16 mouse cellular contexts compared by ENCODE assay signal in the genomic region with DNA sequence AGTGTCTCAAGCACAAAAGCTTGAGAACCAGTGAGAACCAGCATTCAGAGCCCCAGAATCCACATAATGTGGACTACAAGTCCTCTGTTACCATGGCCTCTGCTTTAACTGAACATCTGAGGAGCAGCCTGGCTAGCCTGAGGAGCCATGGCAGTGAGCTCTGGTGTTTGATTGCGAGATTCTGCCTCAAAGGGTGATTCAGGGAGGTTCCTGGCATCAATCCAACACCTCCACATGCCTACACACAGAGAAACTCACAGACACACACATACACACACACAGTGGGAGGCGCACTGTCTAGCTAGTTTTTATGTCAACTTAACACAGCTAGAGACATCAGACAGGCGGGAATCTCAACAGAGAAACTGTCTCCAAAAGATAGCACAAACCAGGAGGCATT. TPM values are rescaled to one million over a fixed set of nuclear protein-coding genes. Genes with fewer than 3 reads are reported as not detected.
A peak's percentile ranks its signal among the peaks of the same experiment; 100 is the strongest.
DNase-seq lines count a peak whose midpoint lies in the region; ATAC-seq and TF ChIP-seq lines count a peak whose summit lies in the region.
"Had no signal": no experiment of that assay in that cellular context is flagged by ENCODE, and none has a peak within 500 bp of the region (broad histone marks: within the 10 kb centered on the region; RNA-seq: fewer than 3 reads in every experiment).

No protein-coding gene starts in this region.

- no peaks in the 10 kb centered on the region for H3K9me3 ChIP-seq in intestine, postnatal 0 days (ENCODE audit: control insufficient read depth)
- H3K9me3 ChIP-seq in intestine, embryonic 16.5 days (ENCODE audit: control insufficient read depth, low read length): no peaks in the 10 kb centered on the region
- H3K9me3 ChIP-seq in liver, embryonic 13.5 days (replicated peaks): 0 out of 2 replicates have a peak, but pooled peaks cover under 1% of the 10 kb centered on the region
- no peaks in the 10 kb centered on the region for H3K9me3 ChIP-seq in forebrain, embryonic 16.5 days (ENCODE audit: control insufficient read depth, low read length)
- H3K9me3 ChIP-seq: embryonic facial prominence, embryonic 13.5 days; limb, embryonic 10.5 days had no signal

- DNase-seq in 416B (ENCODE audit: low read depth) (peak; percentile 63), NIH3T3 (ENCODE audit: low read depth) (peak; percentile 87)
- DNase-seq in liver, embryonic 13.5 days: no peak
- DNase-seq in right cerebral cortex, postnatal 10 days (ENCODE audit: low spot score in 2 of 2): no peak
- DNase-seq in urinary bladder, adult 18-20 months (ENCODE audit: low spot score in 2 of 2): no peak
- DNase-seq: cerebellum, adult 9-10 months; gastrocnemius, postnatal 36 days; layer of hippocampus, postnatal 36 days; thymus, postnatal 4 days had no signal

- H3K27me3 ChIP-seq in intestine, postnatal 0 days (replicated peaks; ENCODE audit: control insufficient read depth, insufficient read depth, low read length): no peaks in the 10 kb centered on the region
- H3K27me3 ChIP-seq in intestine, embryonic 16.5 days (replicated peaks; ENCODE audit: control insufficient read depth, insufficient read depth, low read length): no peaks in the 10 kb centered on the region
- H3K27me3 ChIP-seq in liver, embryonic 13.5 days: no peaks in the 10 kb centered on the region
- no peaks in the 10 kb centered on the region for H3K27me3 ChIP-seq in forebrain, embryonic 16.5 days (replicated peaks; ENCODE audit: control insufficient read depth, insufficient read depth, low read length)
- H3K27me3 ChIP-seq: embryonic facial prominence, embryonic 13.5 days had no signal

- no peak overlapping the region for H3K4me3 ChIP-seq in intestine, postnatal 0 days (ENCODE audit: low read depth, low read length)
- no peak overlapping the region for H3K4me3 ChIP-seq in intestine, embryonic 16.5 days (ENCODE audit: low read length)
- peak overlapping the region; percentile 5; the same call in 1 of the 2 replicates for H3K4me3 ChIP-seq in liver, embryonic 13.5 days (replicated peaks)
- H3K4me3 ChIP-seq in forebrain, embryonic 16.5 days (replicated peaks; ENCODE audit: low read length): no peak overlapping the region
- H3K4me3 ChIP-seq: embryonic facial prominence, embryonic 13.5 days; limb, embryonic 10.5 days had no signal

- no peak overlapping the region for H3K9ac ChIP-seq in intestine, postnatal 0 days (ENCODE audit: low read depth, low read length)
- no peak overlapping the region for H3K9ac ChIP-seq in intestine, embryonic 16.5 days (ENCODE audit: low read depth, low read length)
- peak overlapping the region; percentile 49 for H3K9ac ChIP-seq in liver, embryonic 13.5 days
- no peak overlapping the region for H3K9ac ChIP-seq in forebrain, embryonic 16.5 days (replicated peaks; ENCODE audit: low read depth, low read length)
- H3K9ac ChIP-seq: embryonic facial prominence, embryonic 13.5 days had no signal

- H3K4me1 ChIP-seq in intestine, postnatal 0 days (replicated peaks; ENCODE audit: control insufficient read depth, insufficient read depth, low read length): 0 out of 2 replicates have a peak, but pooled peaks cover 6% of the 10 kb centered on the region
- H3K4me1 ChIP-seq in intestine, embryonic 16.5 days (ENCODE audit: control insufficient read depth, insufficient read depth, low read length): peaks cover 27% of the 10 kb centered on the region
- H3K4me1 ChIP-seq in liver, embryonic 13.5 days (replicated peaks): peaks cover 65% of the 10 kb centered on the region
- peaks cover 10% of the 10 kb centered on the region; the same call in 1 of the 2 replicates for H3K4me1 ChIP-seq in forebrain, embryonic 16.5 days (replicated peaks; ENCODE audit: control insufficient read depth, insufficient read depth, low read length)

- 54% methylated on average over 3 of the region's 3 CpGs for WGBS in intestine, postnatal 0 days
- 69% methylated on average over 3 of the region's 3 CpGs for WGBS in intestine, embryonic 16.5 days
- 72% methylated on average over 3 of the region's 3 CpGs for WGBS in liver, embryonic 13.5 days (ENCODE audit: insufficient replicate concordance)
- 67% methylated on average over 3 of the region's 3 CpGs for WGBS in forebrain, embryonic 16.5 days

- H3K4me2 ChIP-seq in intestine, postnatal 0 days (replicated peaks; ENCODE audit: low read depth): peak overlapping the region; percentile 25
- H3K4me2 ChIP-seq in intestine, embryonic 16.5 days (ENCODE audit: low read depth, low read length): no peak overlapping the region
- peak overlapping the region; percentile 40 for H3K4me2 ChIP-seq in liver, embryonic 13.5 days
- H3K4me2 ChIP-seq in forebrain, embryonic 16.5 days (ENCODE audit: low read length): no peak overlapping the region
- H3K4me2 ChIP-seq: embryonic facial prominence, embryonic 13.5 days; midbrain, embryonic 11.5 days had no signal

- peaks cover 53% of the 10 kb centered on the region for H3K36me3 ChIP-seq in intestine, postnatal 0 days (ENCODE audit: control insufficient read depth, insufficient read depth)
- H3K36me3 ChIP-seq in intestine, embryonic 16.5 days (ENCODE audit: control insufficient read depth, insufficient read depth, low read length): peaks cover 7% of the 10 kb centered on the region
- H3K36me3 ChIP-seq in liver, embryonic 13.5 days: peaks cover 63% of the 10 kb centered on the region
- no peaks in the 10 kb centered on the region for H3K36me3 ChIP-seq in forebrain, embryonic 16.5 days (ENCODE audit: control insufficient read depth, insufficient read depth)

- no peak for TF ChIP-seq CTCF in intestine, postnatal 0 days (IDR thresholded peaks at IDR 0.05; ENCODE audit: low read depth)

- 0 out of 2 replicates have a peak overlapping the region, but pooled peaks have one; percentile 24 for H3K27ac ChIP-seq in intestine, postnatal 0 days (ENCODE audit: low read depth, low read length)
- no peak overlapping the region for H3K27ac ChIP-seq in intestine, embryonic 16.5 days (ENCODE audit: low read length)
- peak overlapping the region; percentile 78 for H3K27ac ChIP-seq in liver, embryonic 13.5 days
- H3K27ac ChIP-seq in forebrain, embryonic 16.5 days (ENCODE audit: low read length): no peak overlapping the region
- H3K27ac ChIP-seq: embryonic facial prominence, embryonic 13.5 days; limb, embryonic 10.5 days had no signal

- no peak for ATAC-seq in intestine, postnatal 0 days
- ATAC-seq in intestine, embryonic 16.5 days: no peak
- no peak for ATAC-seq in liver, embryonic 13.5 days (ENCODE audit: low read depth)
- no peak for ATAC-seq in forebrain, embryonic 16.5 days
- ATAC-seq: CD4-positive, CD25-positive, alpha-beta regulatory T cell, adult 4 months had no signal

RNA-seq across cellular contexts. Expression of a gene that starts 4.3 kb away (rescaled TPM):
- 500 and 531 TPM in 2 replicates for polyA plus RNA-seq in intestine, postnatal 0 days (2015; fragmentation: Nextera tagmentation; extraction: Ambion mirVana)
- polyA plus RNA-seq in intestine, embryonic 16.5 days (2015; fragmentation: Nextera tagmentation; extraction: Ambion mirVana): 248 and 316 TPM in 2 replicates
- polyA plus RNA-seq in liver, embryonic 13.5 days (2015; fragmentation: Nextera tagmentation; extraction: Ambion mirVana): 144 and 148 TPM in 2 replicates
- 37.3 and 43.7 TPM in 2 replicates for polyA plus RNA-seq in forebrain, embryonic 16.5 days (2015; fragmentation: Nextera tagmentation; extraction: Ambion mirVana)

RNA-seq across cellular contexts. Expression of a gene that starts 53.7 kb away (rescaled TPM):
- polyA plus RNA-seq in intestine, postnatal 0 days (2015; fragmentation: Nextera tagmentation; extraction: Ambion mirVana): 3.0 and 3.1 TPM in 2 replicates
- 9.2 and 10.1 TPM in 2 replicates for polyA plus RNA-seq in intestine, embryonic 16.5 days (2015; fragmentation: Nextera tagmentation; extraction: Ambion mirVana)
- 14.3 and 18.6 TPM in 2 replicates for polyA plus RNA-seq in liver, embryonic 13.5 days (2015; fragmentation: Nextera tagmentation; extraction: Ambion mirVana)
- polyA plus RNA-seq in forebrain, embryonic 16.5 days (2015; fragmentation: Nextera tagmentation; extraction: Ambion mirVana): 11.5 TPM in 2 replicates

Comparison
In these comparisons a context has a peak if more than half of its experiments do, and no peak if none do; other contexts are left out.
1. H3K27ac ChIP-seq: peak in intestine, postnatal 0 days (single experiment) and liver, embryonic 13.5 days (single experiment); none in intestine, embryonic 16.5 days (single experiment) and forebrain, embryonic 16.5 days (single experiment).
2. H3K4me2 ChIP-seq: peak in intestine, postnatal 0 days (single experiment) and liver, embryonic 13.5 days (single experiment); none in intestine, embryonic 16.5 days (single experiment) and forebrain, embryonic 16.5 days (single experiment).
3. DNase-seq: peak in 416B (single experiment) and NIH3T3 (single experiment); none in liver, embryonic 13.5 days (single experiment), right cerebral cortex, postnatal 10 days (0 of 2) and urinary bladder, adult 18-20 months (0 of 2).